Mouse (Mus musculus) lung, embryonic 14.5 days (tissue): ENCODE measurements around the gene Ggt7. TPM values are rescaled to one million over a fixed set of nuclear protein-coding genes. Genes with fewer than 3 reads are reported as not detected.
A peak's percentile ranks its signal among the peaks of the same experiment; 100 is the strongest.

ENCODE experiments used
- ATAC-seq: fragments of 200-750 bp; cut with Nextera tagmentation; 2 replicates; pipeline ENCODE4 v1.8.0; 2017; ENCODE audit warnings: mild to moderate bottlenecking, moderate TSS enrichment, moderate library complexity; ENCODE audit not compliant: insufficient read depth
- DNase-seq: peaks from one replicate; pipeline ENCODE4 v3.0.0-alpha.2; 2015
- H3K27ac ChIP-seq: fragments of 300-500 bp; sonication (generic); 2 replicates; pipeline ENCODE4 v1.5.1; 2014; ENCODE audit warnings: low read depth, mild to moderate bottlenecking, moderate library complexity
- H3K27me3 ChIP-seq: fragments of 300-500 bp; sonication (generic); 2 replicates; pipeline ENCODE4 v1.6.1; 2014; ENCODE audit warnings: low read length, control low read depth; ENCODE audit not compliant: insufficient read depth
- H3K36me3 ChIP-seq: fragments of 300-500 bp; sonication (generic); 2 replicates; pipeline ENCODE4 v1.6.1; 2014; ENCODE audit warnings: control low read depth; ENCODE audit not compliant: insufficient read depth
- H3K4me1 ChIP-seq: fragments of 300-500 bp; sonication (generic); 2 replicates; pipeline ENCODE4 v1.6.1; 2014; ENCODE audit warnings: antibody characterized with exemption, control low read depth; ENCODE audit not compliant: insufficient read depth
- H3K4me2 ChIP-seq: fragments of 300-500 bp; sonication (generic); 2 replicates; pipeline ENCODE4 v1.6.1; 2014; ENCODE audit warnings: mild to moderate bottlenecking
- H3K4me3 ChIP-seq: fragments of 300-500 bp; sonication (generic); 2 replicates; pipeline ENCODE4 v1.5.1; 2014; ENCODE audit warnings: low read depth, low read length
- H3K9ac ChIP-seq: fragments of 300-500 bp; sonication (generic); 2 replicates; pipeline ENCODE4 v1.6.1; 2014
- H3K9me3 ChIP-seq: fragments of 300-500 bp; sonication (generic); 2 replicates; pipeline ENCODE4 v1.6.1; 2016; ENCODE audit warnings: low read depth, low read length, control low read depth
- CTCF ChIP-seq: IDR thresholded peaks from 2 replicates; pipeline ENCODE4 v1.5.1; 2016; ENCODE audit warnings: antibody characterized with exemption, low read depth
- WGBS: fragments of 180-500 bp; shearing (Covaris S2); extraction: QIAGEN DNeasy Blood & Tissue Kit; methylation state at CpG from one replicate; pipeline ENCODE4 v1.1.7; 2014; 5-methylcytosine and 5-hydroxymethylcytosine counted together
- polyA plus RNA-seq: library from polyadenylated mRNA; unstranded; fragments of >200 nt; fragmentation: Nextera tagmentation; extraction: Ambion mirVana; gene quantifications from 2 replicates; pipeline ENCODE4 v1.2.1, GENCODE M21; 2014

The Ggt7 gene
- 2.1 and 2.6 TPM in 2 replicates for polyA plus RNA-seq

DNA sequence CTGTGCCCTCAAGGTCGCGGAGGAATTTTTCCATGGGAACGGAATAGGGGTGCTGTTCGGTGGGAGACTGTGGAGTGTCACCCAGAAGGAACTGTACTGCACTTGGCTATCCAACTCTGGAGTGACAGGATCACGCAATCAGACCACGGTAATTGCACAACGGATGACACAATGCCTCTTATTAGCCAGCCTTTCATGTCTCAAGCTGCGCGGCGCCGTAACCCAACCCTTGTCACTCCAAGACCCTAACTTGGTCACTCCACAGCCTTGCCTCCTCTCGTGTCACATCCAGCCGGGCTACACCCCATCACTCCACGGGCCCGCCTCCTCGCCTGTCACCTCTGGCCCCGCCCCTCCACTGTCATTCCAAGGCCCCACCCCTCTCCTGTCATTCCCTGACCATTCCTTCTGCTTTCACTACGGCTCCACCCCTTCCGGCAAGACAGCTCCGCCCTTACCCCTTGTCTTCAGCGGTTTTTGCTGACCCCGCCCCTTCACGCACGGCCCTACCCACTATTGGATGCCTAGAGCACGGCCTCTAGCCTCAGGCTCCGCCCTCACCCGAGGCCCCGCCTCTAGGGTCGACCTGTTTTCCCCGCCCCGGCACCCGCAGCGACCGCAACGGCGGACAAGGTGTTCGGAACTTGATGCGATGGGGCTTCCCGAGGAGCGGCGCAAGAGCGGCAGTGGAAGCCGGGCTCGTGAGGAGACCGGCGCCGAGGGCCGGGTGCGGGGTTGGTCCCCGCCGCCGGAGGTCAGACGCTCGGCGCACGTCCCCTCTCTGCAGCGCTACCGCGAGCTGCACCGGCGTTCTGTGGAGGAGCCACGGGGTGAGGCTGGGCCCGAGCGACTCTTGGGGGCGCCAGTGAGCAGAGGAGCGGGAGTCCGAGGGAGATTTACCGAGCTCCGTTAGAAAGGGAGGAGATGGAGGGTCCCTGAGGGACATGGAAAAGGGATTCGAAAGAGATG lies at the start of gene Ggt7, which contains the start of gene Acss2:
Gene Ggt7, minus strand, starts transcription at position 783 of the 969 bp plus-strand sequence.
Gene Acss2, plus strand, starts transcription at position 494 of the 969 bp plus-strand sequence.
- WGBS = 3% methylated on average over 70 of the region's 70 CpGs
- peak within 1 kb of the TSS; percentile 70 for H3K4me3 ChIP-seq

DNA sequence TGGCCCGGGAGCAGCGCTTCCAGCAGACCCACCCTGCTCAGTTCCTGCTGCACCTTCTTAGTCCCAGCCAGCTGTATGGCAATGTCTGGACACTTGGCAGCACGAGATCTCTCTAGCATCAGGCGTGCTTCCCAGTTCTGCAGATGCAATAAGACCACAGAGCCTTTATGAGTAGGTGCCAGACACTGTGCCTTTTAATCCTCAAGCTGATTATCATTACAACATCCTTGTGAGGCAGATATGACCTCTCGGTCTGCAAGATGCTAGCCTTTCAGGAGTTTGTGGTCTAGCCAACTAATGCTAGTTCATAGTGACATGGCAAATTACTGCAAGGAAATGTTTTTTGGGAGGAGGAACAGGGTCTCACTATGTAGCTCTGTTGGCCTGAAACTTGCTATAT lies 49.7 kb upstream of the Ggt7 start:
- Histone ChIP-seq H3K36me3 (no peaks in the 10 kb centered on the region), H3K4me2 (no peak overlapping the region), H3K9me3 (no peaks in the 10 kb centered on the region), H3K27ac (no peak overlapping the region), H3K4me1 (no peaks in the 10 kb centered on the region), H3K4me3 (no peak overlapping the region), H3K27me3 (no peaks in the 10 kb centered on the region), H3K9ac (no peak overlapping the region)
- DNase-seq (no peak), ATAC-seq (no peak)
- TF ChIP-seq CTCF = no peak
- 74% methylated on average over 5 of the region's 5 CpGs for WGBS

More for the DNA sequence above, at the start of gene Ggt7, which contains the start of gene Acss2:
- H3K27me3 ChIP-seq = peaks cover 5% of the 10 kb centered on the region; the same call in 1 of the 2 replicates
- TF ChIP-seq CTCF = peak; percentile 77
- H3K36me3 ChIP-seq = no peaks in the 10 kb centered on the region
- H3K9me3 ChIP-seq = no peaks in the 10 kb centered on the region
- H3K4me2 ChIP-seq = peak within 1 kb of the TSS; percentile 84
- ATAC-seq = peak; percentile 98
- H3K27ac ChIP-seq = no peak within 1 kb of the TSS
- 0 out of 2 replicates have a peak, but pooled peaks cover 5% of the 10 kb centered on the region for H3K4me1 ChIP-seq
- peak; percentile 99 for DNase-seq
- H3K9ac ChIP-seq = peak within 1 kb of the TSS; percentile 63

GRCm38 (mm10) chr2:155562934-155563333 lies 44.9 kb upstream of the Ggt7 start:
- ATAC-seq = no peak

GRCm38 (mm10) chr2:155562209-155562608 lies 44.2 kb upstream of the Ggt7 start:
- H3K4me2 ChIP-seq = no peak overlapping the region
- WGBS = 27% methylated on average over 1 of the region's 1 CpGs
- H3K27me3 ChIP-seq = no peaks in the 10 kb centered on the region
- H3K4me1 ChIP-seq = no peaks in the 10 kb centered on the region
- no peak overlapping the region for H3K27ac ChIP-seq
- no peak overlapping the region for H3K4me3 ChIP-seq
- TF ChIP-seq CTCF = no peak
- no peaks in the 10 kb centered on the region for H3K9me3 ChIP-seq
- no peak for ATAC-seq
- H3K9ac ChIP-seq = no peak overlapping the region
- no peak for DNase-seq
- no peaks in the 10 kb centered on the region for H3K36me3 ChIP-seq

More at GRCm38 (mm10) chr2:155562934-155563333, 44.9 kb upstream of the Ggt7 start:
- Histone ChIP-seq H3K4me2 (no peak overlapping the region), H3K9ac (no peak overlapping the region), H3K4me1 (no peaks in the 10 kb centered on the region), H3K36me3 (no peaks in the 10 kb centered on the region), H3K4me3 (no peak overlapping the region), H3K9me3 (no peaks in the 10 kb centered on the region), H3K27ac (no peak overlapping the region), H3K27me3 (no peaks in the 10 kb centered on the region)
- DNase-seq = no peak
- WGBS = 80% methylated on average over 4 of the region's 4 CpGs
- TF ChIP-seq CTCF = no peak

DNA sequence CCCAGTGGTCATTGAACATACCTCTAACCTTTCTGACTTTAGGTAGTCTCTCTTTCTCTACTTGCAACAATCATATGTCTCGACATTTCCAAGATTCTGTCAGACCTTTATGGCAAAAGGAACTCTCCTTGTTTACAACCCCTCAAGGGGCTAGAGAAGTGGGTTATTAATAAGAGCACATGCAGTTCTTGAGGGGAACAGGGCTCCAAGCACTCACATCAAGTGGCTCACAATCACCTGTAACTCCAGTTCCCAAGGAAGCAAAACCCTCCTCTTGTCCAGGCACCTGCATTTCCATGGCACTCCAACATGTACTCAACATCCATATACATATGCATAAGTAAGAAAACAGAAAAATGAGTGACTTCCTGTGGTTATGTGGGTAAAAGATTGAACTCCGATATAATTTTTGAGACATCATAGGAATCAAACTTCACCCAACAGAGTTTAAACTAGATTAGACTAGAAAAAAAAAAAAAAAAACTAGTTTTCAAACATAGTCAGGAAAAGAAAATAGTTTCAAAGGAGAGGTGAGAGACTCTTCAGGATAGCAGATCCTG lies 36.5 kb upstream of the Ggt7 start:
- Histone ChIP-seq H3K9ac (no peak overlapping the region), H3K27ac (no peak overlapping the region), H3K4me3 (no peak overlapping the region), H3K27me3 (no peaks in the 10 kb centered on the region), H3K9me3 (no peaks in the 10 kb centered on the region), H3K4me1 (no peaks in the 10 kb centered on the region), H3K4me2 (no peak overlapping the region), H3K36me3 (no peaks in the 10 kb centered on the region)
- no peak for ATAC-seq
- DNase-seq = no peak
- 73% methylated on average over 2 of the region's 2 CpGs for WGBS
- no peak for TF ChIP-seq CTCF

DNA sequence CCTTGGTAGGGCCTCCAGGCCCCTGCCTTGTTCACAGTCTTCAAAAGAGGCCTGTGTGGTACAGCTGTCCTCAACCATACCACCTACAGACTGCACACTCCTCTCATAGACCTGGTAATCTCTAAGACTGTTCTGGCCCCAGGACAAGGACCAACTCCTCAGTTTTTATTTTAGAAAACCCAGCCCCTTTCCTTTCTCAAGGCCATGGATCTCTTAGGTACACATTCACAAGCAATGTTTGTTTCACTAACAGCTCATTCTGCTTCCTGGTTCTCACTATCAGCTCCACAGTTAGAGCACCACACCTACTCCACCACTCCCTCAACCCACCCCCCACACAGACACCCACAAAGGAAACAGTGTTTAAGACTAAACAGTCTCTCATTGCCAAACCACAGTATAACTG lies 34.9 kb upstream of the Ggt7 start:
- no peaks in the 10 kb centered on the region for H3K36me3 ChIP-seq
- DNase-seq (no peak), ATAC-seq (no peak)
- no peaks in the 10 kb centered on the region for H3K4me1 ChIP-seq
- H3K27ac ChIP-seq = no peak overlapping the region
- no peak overlapping the region for H3K4me3 ChIP-seq
- H3K9me3 ChIP-seq = no peaks in the 10 kb centered on the region
- TF ChIP-seq CTCF = no peak
- H3K27me3 ChIP-seq = no peaks in the 10 kb centered on the region
- H3K9ac ChIP-seq = no peak overlapping the region
- H3K4me2 ChIP-seq = no peak overlapping the region

- Histone ChIP-seq H3K4me2 (no peak overlapping the region), H3K4me1 (no peaks in the 10 kb centered on the region), H3K36me3 (no peaks in the 10 kb centered on the region), H3K27ac (no peak overlapping the region), H3K9ac (no peak overlapping the region), H3K9me3 (no peaks in the 10 kb centered on the region), H3K4me3 (no peak overlapping the region), H3K27me3 (no peaks in the 10 kb centered on the region)
- no peak for DNase-seq
- TF ChIP-seq CTCF = no peak
- ATAC-seq = no peak
Observed at GRCm38 (mm10) chr2:155552336-155552735, 34.3 kb upstream of the Ggt7 start.
